Mouse (Mus musculus): ENCODE data around the gene Slc9a3r2.
"Not testable (repeated sequence)": the region's sequence is repeated elsewhere in the genome, so short reads cannot be mapped to it uniquely, and the experiment has no call there.

Gene Slc9a3r2

GRCm38 (mm10) chr17:24650070-24650616, at the start of gene Slc9a3r2:
Slc9a3r2 (minus strand) TSS chr17:24650327.
- DNase-seq (ENCODE audit: low spot score), result no peak

- DNase-seq (ENCODE audit: low spot score), result no peak
Measured at GRCm38 (mm10) chr17:24699473-24699872, 49.3 kb upstream of the Slc9a3r2 start.

GRCm38 (mm10) chr17:24698715-24699114, 48.6 kb upstream of the Slc9a3r2 start:
- DNase-seq (ENCODE audit: low spot score), result no peak

GRCm38 (mm10) chr17:24697985-24698384, 47.9 kb upstream of the Slc9a3r2 start:
- DNase-seq (ENCODE audit: low spot score), result no peak

GRCm38 (mm10) chr17:24696011-24696697, 46.0 kb upstream of the Slc9a3r2 start, which contains the start of the genes Gfer and Noxo1:
Gfer (minus strand) TSS chr17:24696156.
Noxo1 (plus strand) TSS chr17:24696234.
- peak; percentile 86 for DNase-seq (ENCODE audit: low spot score)

GRCm38 (mm10) chr17:24695326-24696010, 45.3 kb upstream of the Slc9a3r2 start:
- no peak for DNase-seq (ENCODE audit: low spot score)

GRCm38 (mm10) chr17:24692385-24692784, 42.3 kb upstream of the Slc9a3r2 start:
- DNase-seq (ENCODE audit: low spot score), result no peak

- DNase-seq (ENCODE audit: low spot score), result no peak
Measured at GRCm38 (mm10) chr17:24689251-24690081, 39.3 kb upstream of the Slc9a3r2 start, which contains the start of gene Syngr3. Syngr3 (minus strand) TSS chr17:24689955.

- DNase-seq (ENCODE audit: low spot score), result no peak
Measured at GRCm38 (mm10) chr17:24687599-24687998, 37.5 kb upstream of the Slc9a3r2 start.

- DNase-seq (ENCODE audit: low spot score), result peak; percentile 52
Measured at GRCm38 (mm10) chr17:24687146-24687595, 37.0 kb upstream of the Slc9a3r2 start.

GRCm38 (mm10) chr17:24686514-24686913, 36.4 kb upstream of the Slc9a3r2 start:
- peak; percentile 29 for DNase-seq (ENCODE audit: low spot score)

- no peak for DNase-seq (ENCODE audit: low spot score)
Measured at GRCm38 (mm10) chr17:24677500-24678080, 27.5 kb upstream of the Slc9a3r2 start.

- DNase-seq (ENCODE audit: low spot score), result no peak
Measured at GRCm38 (mm10) chr17:24676877-24677276, 26.8 kb upstream of the Slc9a3r2 start.

- peak; percentile 60 for DNase-seq (ENCODE audit: low spot score)
Measured at GRCm38 (mm10) chr17:24676187-24676586, 26.1 kb upstream of the Slc9a3r2 start.

GRCm38 (mm10) chr17:24674277-24674676, 24.1 kb upstream of the Slc9a3r2 start:
- no peak for DNase-seq (ENCODE audit: low spot score)

GRCm38 (mm10) chr17:24672141-24672540, 22.0 kb upstream of the Slc9a3r2 start:
- DNase-seq (ENCODE audit: low spot score), result no peak

- DNase-seq (ENCODE audit: low spot score), result no peak
Measured at GRCm38 (mm10) chr17:24671346-24671745, 21.2 kb upstream of the Slc9a3r2 start.

- no peak for DNase-seq (ENCODE audit: low spot score)
Measured at GRCm38 (mm10) chr17:24670246-24670844, 20.2 kb upstream of the Slc9a3r2 start.

GRCm38 (mm10) chr17:24669545-24670245, 19.6 kb upstream of the Slc9a3r2 start, which contains the start of gene Zfp598:
Zfp598 (plus strand) TSS chr17:24669687.
- DNase-seq (ENCODE audit: low spot score), result peak; percentile 92

GRCm38 (mm10) chr17:24669214-24669544, 19.1 kb upstream of the Slc9a3r2 start:
- not testable (repeated sequence) for DNase-seq (ENCODE audit: low spot score)

- peak; percentile 49 for DNase-seq (ENCODE audit: low spot score)
Measured at GRCm38 (mm10) chr17:24667416-24667815, 17.3 kb upstream of the Slc9a3r2 start.

Measured in spleen, adult 12 weeks (tissue).